Mouse (Mus musculus) neural tube, embryonic 12.5 days (tissue): Measurements from ENCODE around the gene Gm8126. TPM values are rescaled to one million over a fixed set of nuclear protein-coding genes. Genes with fewer than 3 reads are reported as not detected.
"Not testable (repeated sequence)": the region's sequence is repeated elsewhere in the genome, so short reads cannot be mapped to it uniquely, and the experiment has no call there.

Experiments used
- ATAC-seq: fragments of 200-750 bp; cut with Nextera tagmentation; 2 replicates; pipeline ENCODE4 v1.8.0; 2017; ENCODE audit warnings: low read depth, mild to moderate bottlenecking, moderate TSS enrichment, moderate library complexity; ENCODE audit not compliant: low FRiP score
- H3K27ac ChIP-seq: fragments of 300-500 bp; sonication (generic); 2 replicates; pipeline ENCODE4 v1.5.1; 2016
- H3K27me3 ChIP-seq: fragments of 300-500 bp; sonication (generic); replicated peaks from 2 replicates; pipeline ENCODE4 v1.6.1; 2016; ENCODE audit warnings: mild to moderate bottlenecking
- H3K36me3 ChIP-seq: fragments of 300-500 bp; sonication (generic); 2 replicates; pipeline ENCODE4 v1.6.1; 2016; ENCODE audit warnings: mild to moderate bottlenecking
- H3K4me1 ChIP-seq: fragments of 300-500 bp; sonication (generic); 2 replicates; pipeline ENCODE4 v1.6.1; 2016
- H3K4me2 ChIP-seq: fragments of 300-500 bp; sonication (generic); replicated peaks from 2 replicates; pipeline ENCODE4 v1.6.1; 2016; ENCODE audit warnings: mild to moderate bottlenecking
- H3K4me3 ChIP-seq: fragments of 300-500 bp; sonication (generic); 2 replicates; pipeline ENCODE4 v1.5.1; 2016
- H3K9ac ChIP-seq: fragments of 300-500 bp; sonication (generic); 2 replicates; pipeline ENCODE4 v1.6.1; 2016; ENCODE audit warnings: mild to moderate bottlenecking
- H3K9me3 ChIP-seq: fragments of 300-500 bp; sonication (generic); 2 replicates; pipeline ENCODE4 v1.6.1; 2016; ENCODE audit warnings: mild to moderate bottlenecking
- WGBS: fragments of 180-500 bp; shearing (Covaris S2); methylation state at CpG from one replicate; pipeline ENCODE4 v1.1.7; 2016; 5-methylcytosine and 5-hydroxymethylcytosine counted together
- polyA plus RNA-seq: library from polyadenylated mRNA; unstranded; fragments of >200 nt; fragmentation: Nextera tagmentation; extraction: Ambion mirVana; gene quantifications from 2 replicates; pipeline ENCODE4 v1.2.1, GENCODE M21; 2016

Gm8126 gene
- not detected in 2 replicates for polyA plus RNA-seq

- ATAC-seq, H3K27ac ChIP-seq, H3K9me3 ChIP-seq, H3K9ac ChIP-seq, H3K36me3 ChIP-seq, H3K27me3 ChIP-seq, H3K4me1 ChIP-seq, H3K4me2 ChIP-seq, H3K4me3 ChIP-seq: not testable (repeated sequence)
- 89% methylated on average over 3 of the region's 4 CpGs for WGBS
Observed at GRCm38 (mm10) chr14:43258349-43258748, at the start of gene Gm8126. Gm8126 (plus strand) TSS chr14:43258649.

- not testable (repeated sequence) for ATAC-seq, H3K4me3 ChIP-seq, H3K9me3 ChIP-seq, H3K4me1 ChIP-seq, H3K27ac ChIP-seq, H3K27me3 ChIP-seq, H3K4me2 ChIP-seq, H3K9ac ChIP-seq, H3K36me3 ChIP-seq
- 97% methylated on average over 4 of the region's 4 CpGs for WGBS
Observed at GRCm38 (mm10) chr14:43235204-43235603, 23.2 kb upstream of the Gm8126 start, which contains the start of gene Gm8122. Gm8122 (minus strand) TSS chr14:43235304.

- not testable (repeated sequence) for ATAC-seq, H3K27me3 ChIP-seq, H3K36me3 ChIP-seq, H3K9ac ChIP-seq, H3K4me2 ChIP-seq, H3K4me3 ChIP-seq, H3K4me1 ChIP-seq, H3K9me3 ChIP-seq, H3K27ac ChIP-seq
Observed at GRCm38 (mm10) chr14:43237769-43238168, 20.7 kb upstream of the Gm8126 start.

GRCm38 (mm10) chr14:43249611-43250170 is 8.8 kb upstream of the Gm8126 start:
- H3K27ac ChIP-seq, H3K9ac ChIP-seq, H3K9me3 ChIP-seq, H3K4me2 ChIP-seq, H3K4me1 ChIP-seq, H3K4me3 ChIP-seq, H3K27me3 ChIP-seq, H3K36me3 ChIP-seq, ATAC-seq: not testable (repeated sequence)
- 17% methylated on average over 11 of the region's 12 CpGs for WGBS

- not testable (repeated sequence) for ATAC-seq, H3K4me2 ChIP-seq, H3K9me3 ChIP-seq, H3K9ac ChIP-seq, H3K4me3 ChIP-seq, H3K27ac ChIP-seq, H3K4me1 ChIP-seq, H3K36me3 ChIP-seq, H3K27me3 ChIP-seq
- WGBS = 39% methylated on average over 5 of the region's 6 CpGs
Observed at GRCm38 (mm10) chr14:43250549-43251253, 7.7 kb upstream of the Gm8126 start.

- H3K4me1 ChIP-seq, ATAC-seq, H3K9ac ChIP-seq, H3K9me3 ChIP-seq, H3K27ac ChIP-seq, H3K36me3 ChIP-seq, H3K4me2 ChIP-seq, H3K27me3 ChIP-seq, H3K4me3 ChIP-seq: not testable (repeated sequence)
- 76% methylated on average over 1 of the region's 1 CpGs for WGBS
Observed at GRCm38 (mm10) chr14:43256511-43256910, 1.9 kb upstream of the Gm8126 start.

GRCm38 (mm10) chr14:43263421-43263820 is 5.0 kb downstream of the Gm8126 start:
- ATAC-seq, H3K9ac ChIP-seq, H3K36me3 ChIP-seq, H3K4me3 ChIP-seq, H3K4me2 ChIP-seq, H3K27ac ChIP-seq, H3K9me3 ChIP-seq, H3K4me1 ChIP-seq, H3K27me3 ChIP-seq: not testable (repeated sequence)
- WGBS = 94% methylated on average over 3 of the region's 3 CpGs

GRCm38 (mm10) chr14:43268521-43269084 is 10.2 kb downstream of the Gm8126 start:
- not testable (repeated sequence) for ATAC-seq, H3K27me3 ChIP-seq, H3K9me3 ChIP-seq, H3K4me3 ChIP-seq, H3K4me1 ChIP-seq, H3K27ac ChIP-seq, H3K36me3 ChIP-seq, H3K4me2 ChIP-seq, H3K9ac ChIP-seq
- 52% methylated on average over 2 of the region's 2 CpGs for WGBS

GRCm38 (mm10) chr14:43269211-43269610 is 10.8 kb downstream of the Gm8126 start:
- H3K4me3 ChIP-seq, H3K27me3 ChIP-seq, H3K4me1 ChIP-seq, H3K4me2 ChIP-seq, H3K9me3 ChIP-seq, H3K27ac ChIP-seq, ATAC-seq, H3K36me3 ChIP-seq, H3K9ac ChIP-seq: not testable (repeated sequence)
- WGBS = 86% methylated on average over 3 of the region's 3 CpGs

- H3K27ac ChIP-seq, H3K4me2 ChIP-seq, H3K36me3 ChIP-seq, ATAC-seq, H3K4me1 ChIP-seq, H3K4me3 ChIP-seq, H3K9ac ChIP-seq, H3K27me3 ChIP-seq, H3K9me3 ChIP-seq: not testable (repeated sequence)
- WGBS = 89% methylated on average over 1 of the region's 1 CpGs
Observed at GRCm38 (mm10) chr14:43273161-43273560, 14.7 kb downstream of the Gm8126 start.

- ATAC-seq, H3K4me3 ChIP-seq, H3K36me3 ChIP-seq, H3K4me1 ChIP-seq, H3K9me3 ChIP-seq, H3K27ac ChIP-seq, H3K27me3 ChIP-seq, H3K9ac ChIP-seq, H3K4me2 ChIP-seq: not testable (repeated sequence)
- WGBS = 84% methylated on average over 8 of the region's 8 CpGs
Observed at GRCm38 (mm10) chr14:43274986-43275511, 16.6 kb downstream of the Gm8126 start, which contains the start of gene Gm9732. Gm9732 (plus strand) TSS chr14:43275036.

GRCm38 (mm10) chr14:43275752-43276151 is 17.3 kb downstream of the Gm8126 start:
- not testable (repeated sequence) for H3K9me3 ChIP-seq, ATAC-seq, H3K4me2 ChIP-seq, H3K27me3 ChIP-seq, H3K4me1 ChIP-seq, H3K27ac ChIP-seq, H3K9ac ChIP-seq, H3K4me3 ChIP-seq, H3K36me3 ChIP-seq
- WGBS = 83% methylated on average over 1 of the region's 1 CpGs
